Mouse (Mus musculus) frontal cortex, adult 2 months (tissue): ENCODE measurements around the gene Gstcd. TPM values are rescaled to one million over a fixed set of nuclear protein-coding genes. Genes with fewer than 3 reads are reported as not detected.

Source experiments
- DNase-seq, 2 experiments: peaks; one replicate each; pipeline ENCODE4 v3.0.0; 2022; ENCODE audit warnings: low spot score in 1 of 2; ENCODE audit errors: extremely low spot score in 1 of 2
- polyA plus RNA-seq: library from polyadenylated mRNA; depleted of rRNA; stranded (reverse); fragments of >200 nt; gene quantifications from 2 replicates; pipeline ENCODE4 v1.2.3, GENCODE M21; 2012

Gstcd gene
- polyA plus RNA-seq, 1 experiment = 4.2 TPM

DNA sequence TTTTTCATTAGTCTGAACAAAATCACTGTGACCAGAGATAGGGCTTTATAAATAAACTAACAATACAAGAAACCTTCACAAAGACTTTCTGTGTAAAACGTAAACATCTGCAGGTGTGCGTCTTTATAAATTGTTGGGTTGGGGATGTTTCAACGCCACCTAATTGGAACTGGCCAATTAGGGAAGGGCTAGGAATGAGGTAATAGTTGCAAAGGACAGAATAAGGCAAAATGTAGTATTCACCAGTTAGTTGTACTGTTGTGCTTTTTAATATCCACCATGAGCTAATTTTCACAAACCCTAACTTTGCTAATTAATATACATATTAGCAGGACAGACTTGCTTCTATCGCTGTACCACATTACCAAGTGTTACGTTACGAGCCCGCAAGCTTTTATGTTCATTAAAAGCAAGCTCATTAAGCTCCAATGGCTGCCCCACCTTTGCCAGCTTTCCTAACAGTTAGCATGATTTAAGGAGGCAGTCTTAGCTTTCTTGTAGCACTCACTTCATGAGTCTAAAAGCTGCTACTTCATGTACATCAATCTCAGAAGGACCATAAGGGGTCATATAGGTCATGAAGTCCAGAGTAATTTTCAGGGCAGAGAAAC lies 58.6 kb downstream of the Gstcd start:
- DNase-seq = no peak

DNA sequence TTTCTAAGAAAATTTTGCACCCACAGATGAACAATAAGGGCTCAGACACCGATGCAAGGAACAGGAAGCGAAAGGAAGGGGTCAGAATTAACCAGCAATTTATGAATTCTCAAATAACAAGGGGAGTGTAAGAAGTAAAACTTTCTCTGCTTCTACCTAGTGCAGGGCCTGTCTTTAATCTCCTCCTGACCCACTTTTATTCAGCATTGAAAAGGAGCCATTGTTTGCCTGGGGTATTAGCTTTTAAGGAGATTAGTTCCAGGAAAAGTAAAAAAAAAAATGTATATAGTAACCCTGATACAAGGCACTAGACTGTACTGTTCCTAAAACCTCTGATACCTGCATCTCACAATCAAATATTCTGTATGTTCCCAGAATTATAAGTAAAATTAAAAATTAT lies 64.9 kb downstream of the Gstcd start:
- DNase-seq = no peak

DNA sequence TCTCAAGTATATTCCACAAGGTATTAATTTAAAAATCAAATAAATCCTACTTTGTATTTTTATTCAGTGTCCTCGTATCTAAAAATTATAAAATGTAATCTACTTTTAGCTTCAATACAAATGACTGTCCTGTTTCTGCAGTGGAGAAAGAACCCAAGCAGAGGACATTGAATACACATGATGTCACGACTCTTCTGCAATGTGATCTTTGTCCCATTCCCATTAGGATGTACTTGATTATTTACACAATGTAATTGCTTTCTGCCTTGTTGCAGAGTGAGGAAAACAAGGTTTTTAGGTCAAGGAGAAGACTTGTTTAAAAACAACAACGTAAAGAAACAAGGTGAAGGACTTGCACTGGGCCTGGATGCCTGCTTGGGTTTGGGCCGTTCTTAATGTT lies 84.6 kb downstream of the Gstcd start:
- DNase-seq = no peak

DNA sequence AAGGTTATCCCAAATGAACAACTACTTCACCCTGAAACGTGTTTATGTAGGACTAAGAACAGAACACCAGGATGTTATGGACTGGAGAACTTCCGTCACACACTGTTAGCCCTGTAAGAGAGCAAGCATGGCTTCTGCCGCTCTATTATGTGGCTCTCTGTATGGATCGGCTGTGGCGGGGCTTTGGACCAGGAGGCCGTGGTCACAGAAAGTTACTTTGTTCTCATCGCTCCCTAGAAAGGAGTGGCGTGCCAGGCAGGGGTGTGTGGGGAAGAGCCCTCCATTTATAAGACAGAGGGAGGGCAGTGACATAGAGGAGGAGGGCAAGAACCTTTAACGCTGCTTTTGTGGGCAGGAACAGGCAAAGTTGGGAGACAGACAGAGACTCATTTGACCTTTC lies 95.5 kb downstream of the Gstcd start:
- no peak for DNase-seq

DNA sequence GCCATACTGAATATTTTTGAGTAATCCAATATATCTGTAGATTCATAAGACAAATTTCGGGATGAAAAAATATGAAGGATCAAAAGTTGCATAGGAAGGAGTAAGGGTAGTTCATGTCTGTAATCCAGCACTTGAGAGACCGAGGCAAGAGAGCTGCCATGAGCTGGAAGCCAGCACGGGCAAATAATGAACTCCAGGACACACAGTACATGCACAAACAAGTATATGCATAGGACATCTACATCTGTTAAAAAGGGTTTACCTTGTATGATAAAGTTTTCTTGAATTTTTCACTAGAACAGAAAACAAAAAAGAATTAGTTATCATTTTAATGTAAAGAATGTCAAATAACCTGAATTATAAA lies 95.9 kb downstream of the Gstcd start:
- DNase-seq = no peak

DNA sequence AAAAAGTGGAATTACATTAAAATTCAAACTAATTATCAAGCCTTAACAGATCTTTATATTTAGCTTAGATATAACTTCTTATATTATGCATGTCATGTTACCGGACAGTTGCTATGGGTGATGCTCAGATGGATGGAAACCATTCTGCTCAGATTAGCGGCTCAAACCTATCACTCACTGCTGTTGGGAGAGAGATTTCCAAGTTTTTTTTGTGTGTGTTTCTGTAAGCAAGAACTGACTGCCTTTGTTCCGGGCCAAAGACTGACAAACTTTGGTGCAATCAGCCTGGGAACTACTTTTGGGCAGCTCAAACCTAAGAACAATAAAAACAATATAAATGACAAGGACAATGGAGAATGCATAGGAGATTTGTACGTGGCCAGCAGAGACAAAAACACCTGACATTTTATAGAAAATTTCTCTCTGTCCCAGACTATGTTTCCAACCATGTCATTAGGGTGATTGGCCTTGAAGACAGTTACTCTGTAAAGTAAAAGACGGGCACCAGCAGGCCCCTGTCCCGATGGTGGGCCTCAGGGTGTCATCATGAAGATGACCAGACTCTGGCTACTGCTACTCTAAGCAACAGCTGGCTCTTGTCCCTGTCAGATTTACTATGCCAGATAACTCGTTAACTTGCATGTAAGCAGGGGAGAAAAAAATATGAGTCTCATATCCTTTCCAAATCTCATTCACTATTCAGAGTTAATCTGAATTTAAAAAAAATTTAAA lies 96.5 kb downstream of the Gstcd start:
- no peak for DNase-seq

DNA sequence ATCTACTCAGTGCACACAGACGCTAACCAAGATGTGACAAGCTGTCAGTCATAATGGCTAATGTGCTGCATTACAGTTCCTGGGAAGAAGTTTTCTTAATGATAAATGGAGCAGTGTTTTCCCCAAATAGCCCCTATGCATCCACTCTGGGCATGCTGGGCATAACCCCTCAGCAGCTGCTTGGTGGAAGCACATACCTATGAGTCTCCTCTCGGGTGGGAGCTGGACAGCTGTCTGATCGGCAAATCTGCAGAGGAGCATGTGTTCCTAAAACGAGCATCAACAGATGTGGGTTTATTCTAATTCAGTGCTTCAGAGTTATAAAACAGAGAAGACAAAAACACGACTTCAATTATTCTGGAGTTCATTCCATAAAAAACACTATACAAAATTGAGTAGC lies 105.6 kb downstream of the Gstcd start:
- DNase-seq = no peak

DNA sequence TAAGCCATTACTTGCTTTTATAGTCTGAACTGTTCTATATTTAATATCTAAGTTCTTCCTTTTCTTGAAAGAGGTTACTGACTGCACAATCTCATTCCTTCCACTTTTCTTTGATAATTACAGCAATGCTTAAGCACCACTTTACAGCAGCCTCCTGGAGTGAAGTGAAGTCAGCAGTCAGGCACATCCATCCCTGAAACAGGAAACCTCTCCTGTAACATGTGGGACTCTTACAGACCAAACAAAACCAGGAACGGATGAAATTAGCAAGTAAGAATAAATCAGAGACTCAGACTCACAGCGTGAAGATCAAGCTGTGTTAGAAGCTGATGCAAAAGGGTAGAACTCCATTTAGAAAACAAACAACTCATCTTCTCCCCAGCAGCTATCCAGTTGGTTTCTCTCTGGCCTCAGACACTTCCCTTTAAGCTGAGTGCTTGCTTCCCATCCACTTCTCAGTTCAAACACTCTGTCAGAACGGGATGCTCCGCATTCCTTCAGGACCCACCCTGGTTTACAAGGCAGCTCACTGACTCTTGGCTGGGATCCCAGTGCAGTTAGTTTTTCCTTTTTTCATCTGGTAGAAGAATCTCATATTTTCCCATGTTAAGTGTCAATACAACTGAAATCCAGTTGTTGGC lies 107.9 kb downstream of the Gstcd start:
- DNase-seq = no peak

DNA sequence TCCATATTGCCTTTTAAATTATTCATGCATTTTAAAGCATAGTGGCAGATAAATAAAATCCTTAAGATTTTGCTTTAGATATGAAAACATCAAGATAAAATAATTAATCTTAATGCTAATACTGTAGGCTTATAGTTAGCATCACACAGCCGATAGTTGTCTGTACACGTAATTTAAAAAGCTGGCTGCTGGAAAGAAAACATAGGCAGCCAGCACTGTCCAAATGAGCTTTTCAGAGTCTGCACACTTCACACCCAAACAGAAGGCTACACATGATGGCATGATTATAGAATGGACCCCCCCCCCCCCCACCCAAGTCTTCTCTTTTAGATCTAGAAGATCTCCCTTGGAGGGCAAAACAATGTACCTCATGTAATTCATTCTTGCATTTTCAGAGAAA lies 109.9 kb downstream of the Gstcd start:
- no peak for DNase-seq

DNA sequence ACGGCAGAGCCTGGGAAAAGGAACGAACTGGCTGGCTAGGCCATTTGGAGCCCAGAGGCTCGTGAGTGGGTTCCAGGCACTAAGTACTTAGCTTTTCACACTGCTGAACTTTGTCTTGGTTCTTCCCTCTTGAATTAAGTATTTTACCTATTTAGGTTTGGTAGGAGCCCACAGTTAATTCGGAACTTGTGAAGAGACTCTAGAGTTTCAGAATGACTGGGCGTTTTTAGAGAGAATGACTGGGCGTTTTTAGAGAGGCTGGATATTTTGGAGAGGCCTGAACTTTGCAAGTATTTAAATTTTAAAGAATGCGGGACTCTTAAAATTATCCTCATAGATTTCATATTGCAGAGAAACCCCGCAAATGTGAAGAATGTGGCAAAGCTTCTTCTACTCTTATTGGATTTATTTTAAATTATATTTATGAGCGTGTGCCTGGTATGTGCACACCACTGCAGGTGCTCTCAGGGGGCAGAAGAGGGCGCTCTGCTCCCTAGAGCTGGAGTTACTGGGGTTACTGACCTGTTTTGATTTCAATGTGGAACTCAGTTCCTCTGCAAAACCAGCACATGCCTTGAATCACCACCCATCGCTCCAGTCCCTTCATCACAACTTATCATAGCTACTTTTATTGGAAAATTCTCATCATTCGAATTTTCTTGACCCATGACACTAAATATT lies 111.9 kb downstream of the Gstcd start:
- DNase-seq = no peak

DNA sequence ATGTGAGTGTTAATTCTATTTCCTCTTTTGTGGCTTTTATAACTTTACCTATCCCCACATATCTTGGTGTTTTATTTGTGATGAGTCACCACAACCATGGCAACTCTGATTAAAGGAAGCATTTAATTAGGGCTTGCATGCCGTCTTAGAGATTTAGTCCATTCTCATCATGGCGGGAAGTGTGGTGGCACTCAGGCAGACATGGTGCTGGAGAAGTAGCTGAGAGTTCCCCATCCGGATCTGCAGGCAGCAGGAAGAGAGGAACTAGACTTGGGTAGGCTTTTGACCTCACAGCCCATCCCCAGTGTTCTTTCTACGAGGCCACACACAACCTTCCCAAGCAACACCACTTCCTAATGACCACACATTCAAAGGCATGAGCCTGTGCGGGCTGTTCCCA lies 125.6 kb downstream of the Gstcd start:
- no peak for DNase-seq

DNA sequence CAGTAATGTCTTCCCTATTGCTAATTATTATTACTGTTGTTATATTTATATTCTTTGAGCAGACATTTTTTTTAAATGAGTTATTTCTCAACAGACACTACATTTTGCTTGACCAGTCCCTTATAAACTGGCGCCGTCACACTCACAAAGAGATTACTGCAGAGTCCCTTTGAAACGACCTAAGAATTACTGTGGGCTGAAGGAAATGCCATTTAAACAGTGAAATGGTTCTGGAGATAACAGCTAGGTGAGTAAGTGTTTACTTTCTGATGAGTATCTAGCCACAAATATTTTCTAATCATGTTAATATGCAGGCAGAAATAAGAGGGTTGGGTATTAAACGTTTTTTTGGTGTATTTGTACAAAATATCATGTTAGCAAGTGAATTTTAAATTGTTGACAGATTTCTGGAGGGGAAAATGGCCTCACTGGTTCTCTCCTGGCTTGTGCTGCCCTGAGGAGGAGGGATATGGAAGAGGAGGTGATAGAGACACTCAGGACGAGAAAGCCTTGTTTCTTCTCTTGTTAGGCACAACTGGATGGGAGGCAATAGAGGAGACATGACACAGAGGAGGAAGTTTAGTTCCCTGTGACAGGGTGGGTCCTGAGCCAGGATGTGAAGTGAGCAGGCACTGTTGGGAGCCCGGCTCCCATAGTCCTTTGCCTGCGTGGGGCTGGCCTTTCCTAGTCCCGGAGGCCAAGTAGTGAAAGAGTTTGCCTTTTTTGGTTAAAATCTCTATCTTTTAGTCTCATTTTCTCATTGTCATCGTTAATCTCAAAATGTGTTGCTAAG lies 126.9 kb downstream of the Gstcd start:
- no peak for DNase-seq

DNA sequence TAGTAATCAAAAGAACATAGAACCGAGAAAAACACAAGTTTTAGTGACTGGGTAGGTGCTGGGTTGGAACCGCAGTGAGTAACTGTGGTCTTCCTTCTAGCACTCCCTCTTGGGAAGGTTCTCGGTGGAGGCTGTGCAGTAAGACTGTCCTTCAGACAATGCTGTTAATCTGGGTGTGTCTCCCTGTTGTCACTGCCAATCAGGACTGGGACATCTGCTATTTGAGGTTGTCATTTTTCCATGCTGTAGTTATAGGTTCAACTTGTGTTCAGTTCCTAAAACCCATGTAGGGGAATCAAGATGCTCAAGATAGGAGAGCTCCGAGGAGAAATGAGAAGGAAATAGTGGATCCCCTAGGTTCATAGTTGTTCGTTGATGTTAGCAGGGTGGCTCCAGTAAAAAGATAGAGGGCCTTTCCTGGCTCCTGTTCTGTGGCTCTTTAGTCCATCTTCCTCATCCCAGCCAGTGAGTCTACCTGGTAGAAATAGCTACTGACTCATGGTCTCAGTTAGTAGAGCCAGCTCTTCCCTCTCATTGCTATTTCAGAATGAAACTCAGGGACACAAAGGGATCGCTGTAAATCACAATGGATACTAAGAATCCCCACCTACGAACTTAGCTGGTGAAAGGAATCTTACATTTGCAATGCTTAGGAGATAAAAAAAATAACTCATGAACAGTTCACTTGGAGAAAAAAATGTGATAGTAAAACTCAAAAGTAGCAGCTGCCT lies 129.0 kb downstream of the Gstcd start:
- DNase-seq = no peak

DNA sequence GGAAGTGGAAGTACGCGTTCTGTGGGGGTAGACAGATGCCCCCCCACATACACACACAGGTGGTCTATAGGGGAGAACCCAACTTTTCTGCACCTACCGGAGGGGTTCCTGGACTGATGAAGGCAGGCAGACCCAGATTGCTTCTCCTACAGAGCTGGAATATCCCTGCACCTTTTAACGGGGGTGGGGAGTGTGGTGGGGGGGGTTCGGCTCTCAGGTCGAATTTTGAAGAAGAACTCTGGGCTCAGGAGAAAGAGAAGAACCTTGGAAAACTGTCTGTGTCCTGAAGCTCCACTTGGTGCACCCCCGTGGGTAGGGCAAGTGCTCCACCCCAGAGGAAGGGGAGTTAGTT lies 141.3 kb downstream of the Gstcd start:
- no peak for DNase-seq

DNA sequence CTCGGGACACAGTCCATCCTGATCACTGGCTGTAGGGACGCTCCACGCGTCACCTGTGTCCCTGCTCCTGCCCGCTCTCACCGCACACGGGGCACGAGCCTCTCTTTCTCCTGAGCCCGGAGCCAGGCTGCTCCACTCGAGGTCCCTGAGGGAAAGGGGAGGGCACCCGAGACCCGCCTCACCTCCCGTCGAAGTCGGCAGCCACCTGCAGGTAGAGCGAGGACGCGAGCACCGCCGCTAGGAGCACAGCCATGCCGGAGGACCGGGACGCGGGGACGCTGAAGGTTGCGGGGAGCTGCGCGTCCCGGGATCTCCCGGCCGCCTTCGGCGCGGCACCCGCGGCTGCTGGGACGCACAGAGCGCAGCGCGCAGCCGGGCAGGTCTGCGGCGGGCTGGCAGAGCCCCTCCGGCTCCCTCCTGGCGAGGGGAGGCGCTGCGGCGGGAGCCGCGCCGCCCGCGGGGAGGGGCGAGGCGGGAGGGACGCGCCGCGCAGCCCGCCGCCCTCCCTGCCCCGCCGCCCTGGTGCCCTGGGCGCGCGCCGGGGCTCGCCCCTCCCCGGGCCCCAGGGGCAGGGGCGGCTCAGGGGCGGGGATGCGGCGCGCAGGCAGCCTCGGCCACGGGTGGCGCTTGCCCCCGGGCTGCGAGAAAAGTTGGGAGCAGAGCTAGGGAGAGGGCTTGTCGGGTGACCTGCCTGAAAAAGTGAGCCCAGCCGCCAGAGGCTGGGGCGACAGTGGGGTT lies 141.9 kb downstream of the Gstcd start, which contains the start of gene Npnt:
TSS of gene Npnt (minus strand) at position 501 of the 738 bp plus-strand sequence.
- no peak for DNase-seq

DNA sequence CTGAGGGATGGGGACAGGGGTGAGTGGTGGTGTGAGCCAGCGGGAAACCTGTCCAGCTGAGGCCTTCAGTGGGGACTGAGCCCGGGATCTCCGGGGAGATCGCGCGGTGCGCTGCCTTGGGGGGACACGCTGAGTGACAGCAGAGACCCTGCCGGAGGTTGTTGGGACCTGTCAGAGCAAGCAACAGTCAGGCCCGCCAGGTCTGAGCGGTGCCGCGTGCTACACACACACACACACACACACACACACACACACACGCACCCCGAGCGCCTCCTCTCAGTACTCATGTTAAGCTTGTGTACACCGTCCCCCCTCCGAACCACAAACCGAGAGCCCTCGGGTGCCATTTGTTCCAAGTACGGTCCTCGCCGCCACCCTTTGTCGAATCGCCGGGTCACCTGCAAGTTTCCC lies 142.4 kb downstream of the Gstcd start:
- no peak for DNase-seq

DNA sequence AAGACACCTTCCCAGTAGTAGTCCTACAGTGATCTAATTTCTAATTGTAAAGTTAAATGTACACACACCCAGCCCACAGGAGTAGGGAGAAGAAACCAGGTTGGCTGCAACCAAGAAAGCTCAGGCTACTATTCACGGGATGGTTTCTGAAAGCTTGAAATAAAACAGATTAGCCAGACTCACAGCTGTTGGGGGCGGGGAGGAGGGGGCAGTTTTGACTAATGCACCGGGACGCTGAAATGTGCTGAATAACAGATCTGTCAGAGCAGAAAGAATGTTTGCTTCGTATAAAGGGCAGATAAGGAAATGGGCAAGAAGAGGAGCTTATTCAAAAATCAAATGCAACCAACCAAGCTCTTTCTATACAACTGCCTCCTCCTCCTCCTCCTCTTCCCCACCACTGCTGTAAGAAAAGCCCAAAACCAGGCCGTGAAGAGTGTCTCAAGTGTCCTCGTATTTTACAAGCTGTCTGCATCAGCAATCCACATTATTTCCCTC lies 143.5 kb downstream of the Gstcd start:
- no peak for DNase-seq

DNA sequence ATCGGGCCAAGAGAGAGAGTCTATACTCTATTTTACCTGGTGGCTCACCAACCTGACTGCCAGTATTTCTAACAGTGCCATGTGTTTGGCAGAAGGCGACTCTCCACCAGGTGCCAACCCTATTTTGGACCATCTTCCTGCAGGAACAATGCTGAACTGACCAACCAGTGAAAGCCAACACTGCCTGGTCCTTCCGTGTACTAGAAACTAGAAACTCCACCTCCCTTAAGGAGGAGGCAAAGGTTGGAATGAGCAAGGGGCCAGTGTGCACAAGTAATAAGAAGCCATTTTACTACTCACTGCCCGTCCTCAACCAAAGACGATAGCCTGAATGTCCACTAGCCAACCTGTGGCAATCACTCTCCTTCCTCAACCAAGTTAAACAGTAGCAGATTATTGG lies 145.7 kb downstream of the Gstcd start:
- DNase-seq = no peak

DNA sequence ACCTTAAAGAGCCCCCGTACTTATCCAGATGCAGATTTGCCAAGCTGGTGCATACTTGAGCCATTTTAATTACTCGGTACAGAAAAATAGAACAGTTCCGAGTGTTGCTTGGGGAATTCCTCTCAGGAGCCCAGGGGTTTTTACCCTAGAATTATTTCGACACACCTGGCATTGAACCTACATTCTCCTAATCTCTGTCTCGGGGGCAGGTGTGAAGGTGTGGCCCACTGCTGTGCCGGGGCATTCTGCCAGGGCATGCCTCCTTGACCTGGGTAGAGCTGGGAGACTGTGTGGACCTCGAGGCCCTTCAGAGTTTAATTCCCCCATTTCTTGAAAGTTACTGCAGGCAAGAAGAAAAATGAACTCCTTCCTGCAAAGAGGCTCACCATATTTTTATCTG lies 146.2 kb downstream of the Gstcd start:
- no peak for DNase-seq
